ENCODE assay signal across 25 mouse cellular contexts in genomic region chr13:45499391-45499790, GRCm38 (mm10). TPM values are rescaled to one million over a fixed set of nuclear protein-coding genes. Genes with fewer than 3 reads are reported as not detected.
DNase-seq lines count a peak whose midpoint lies in the region; ATAC-seq and TF ChIP-seq lines count a peak whose summit lies in the region.
"Had no signal": no experiment of that assay in that cellular context is flagged by ENCODE, and none has a peak within 500 bp of the region (broad histone marks: within the 10 kb centered on the region; RNA-seq: fewer than 3 reads in every experiment).

No protein-coding gene starts in this region.

- H3K9me3 ChIP-seq in heart, embryonic 13.5 days = no peaks in the 10 kb centered on the region
- H3K9me3 ChIP-seq in liver, embryonic 12.5 days (replicated peaks) = 0 out of 2 replicates have a peak, but pooled peaks cover 6% of the 10 kb centered on the region
- H3K9me3 ChIP-seq: hindbrain, embryonic 12.5 days; intestine, embryonic 15.5 days; limb, embryonic 13.5 days had no signal

- H3K4me1 ChIP-seq in heart, embryonic 13.5 days = peaks cover 19% of the 10 kb centered on the region
- peaks cover 67% of the 10 kb centered on the region for H3K4me1 ChIP-seq in liver, embryonic 12.5 days
- H3K4me1 ChIP-seq: embryonic facial prominence, embryonic 12.5 days; hindbrain, embryonic 12.5 days; intestine, embryonic 15.5 days; limb, embryonic 13.5 days had no signal

- H3K36me3 ChIP-seq in heart, embryonic 13.5 days = no peaks in the 10 kb centered on the region
- H3K36me3 ChIP-seq in liver, embryonic 12.5 days = no peaks in the 10 kb centered on the region
- H3K36me3 ChIP-seq: embryonic facial prominence, embryonic 12.5 days; G1E; hindbrain, embryonic 12.5 days; intestine, embryonic 15.5 days; limb, embryonic 13.5 days had no signal

- peak overlapping the region; percentile 91 for H3K27ac ChIP-seq in gastrocnemius, adult 2 months
- H3K27ac ChIP-seq in heart, embryonic 13.5 days (replicated peaks) = peak overlapping the region; percentile 79; the same call in 1 of the 2 replicates
- peak overlapping the region; percentile 69; the same call in 1 of the 2 replicates for H3K27ac ChIP-seq in liver, embryonic 12.5 days
- H3K27ac ChIP-seq: embryonic facial prominence, embryonic 12.5 days; hindbrain, embryonic 12.5 days; hindbrain, postnatal 0 days; intestine, embryonic 15.5 days; limb, embryonic 13.5 days; macrophage had no signal

- H3K4me3 ChIP-seq in gastrocnemius, adult 2 months = peak overlapping the region; percentile 65
- H3K4me3 ChIP-seq in heart, embryonic 13.5 days = no peak overlapping the region
- no peak overlapping the region for H3K4me3 ChIP-seq in liver, embryonic 12.5 days
- H3K4me3 ChIP-seq: embryonic facial prominence, embryonic 12.5 days; hindbrain, embryonic 12.5 days; intestine, embryonic 15.5 days; limb, embryonic 13.5 days had no signal

- H3K27me3 ChIP-seq in heart, embryonic 13.5 days (replicated peaks) = no peaks in the 10 kb centered on the region
- no peaks in the 10 kb centered on the region for H3K27me3 ChIP-seq in liver, embryonic 12.5 days (replicated peaks)
- H3K27me3 ChIP-seq: embryonic facial prominence, embryonic 12.5 days; hindbrain, embryonic 12.5 days; intestine, embryonic 15.5 days; limb, embryonic 13.5 days had no signal

- 73% methylated on average over 3 of the region's 3 CpGs for WGBS in heart, embryonic 13.5 days
- 78% methylated on average over 3 of the region's 3 CpGs for WGBS in liver, embryonic 12.5 days (ENCODE audit: insufficient replicate concordance)

- no peak for ATAC-seq in heart, embryonic 13.5 days (ENCODE audit: extremely low read depth, insufficient number of reproducible peaks, low FRiP score, low TSS enrichment)
- no peak for ATAC-seq in liver, embryonic 12.5 days
- ATAC-seq: forebrain, embryonic 14.5 days; hindbrain, postnatal 0 days; intestine, embryonic 15.5 days had no signal

- no peak overlapping the region for H3K9ac ChIP-seq in heart, embryonic 13.5 days
- 0 out of 2 replicates have a peak overlapping the region, but pooled peaks have one; percentile 6 for H3K9ac ChIP-seq in liver, embryonic 12.5 days
- H3K9ac ChIP-seq: embryonic facial prominence, embryonic 12.5 days; hindbrain, embryonic 12.5 days; intestine, embryonic 15.5 days; limb, embryonic 13.5 days had no signal

- H3K4me2 ChIP-seq in heart, embryonic 13.5 days = no peak overlapping the region; the same call in 1 of the 2 replicates
- 0 out of 2 replicates have a peak overlapping the region, but pooled peaks have one; percentile 28 for H3K4me2 ChIP-seq in liver, embryonic 12.5 days
- H3K4me2 ChIP-seq: embryonic facial prominence, embryonic 12.5 days; hindbrain, embryonic 12.5 days; intestine, embryonic 15.5 days; limb, embryonic 13.5 days had no signal

- intact Hi-C loops in gastrocnemius, adult 2 months (cut with DNase I) = no loop called here

- peak; percentile 35 for DNase-seq in gastrocnemius, adult 2 months
- no peak for DNase-seq in gastrocnemius, postnatal 10 days
- DNase-seq in heart, adult 18-20 months = no peak
- no peak for DNase-seq in liver
- peak; percentile 53 for DNase-seq in skeletal muscle tissue, adult 2 months (ENCODE audit: low read depth, low spot score)
- DNase-seq: adrenal gland, postnatal 14 days; cerebellum, adult 11-12 months; cerebellum, adult 9-11 months; embryo, embryonic 11 days; kidney, adult 2 months; kidney, postnatal 36 days; lung, adult 2 months; lung, postnatal 10 days; midbrain, embryonic 14.5 days; thymus, postnatal 4 days had no signal

- no peak for TF ChIP-seq CTCF in gastrocnemius, adult 2 months (IDR thresholded peaks at IDR 0.05)

RNA-seq across cellular contexts. Expression of gene Gmpr, which starts 7.9 kb away (rescaled TPM):
- 100 to 1,000 TPM; 152 to 185 TPM for total RNA-seq in gastrocnemius, adult 2 months (2021)
- 100 to 1,000 TPM; 163 to 170 TPM for total RNA-seq in gastrocnemius, postnatal 10 days (2021)
- polyA plus RNA-seq in heart, embryonic 13.5 days (2015; fragmentation: Nextera tagmentation; extraction: Ambion mirVana) = 179 and 199 TPM in 2 replicates
- 100 to 1,000 TPM; 149 to 156 TPM for total RNA-seq in heart, adult 18-20 months (2021)
- 364 and 366 TPM in 2 replicates for polyA plus RNA-seq in liver, embryonic 12.5 days (2016; fragmentation: Nextera tagmentation; extraction: Ambion mirVana)

Comparison
In these comparisons a context has a peak if more than half of its experiments do, and no peak if none do; other contexts are left out.
1. DNase-seq: peak in gastrocnemius, adult 2 months (single experiment) and skeletal muscle tissue, adult 2 months (single experiment); none in gastrocnemius, postnatal 10 days (single experiment), heart, adult 18-20 months (0 of 2) and liver (single experiment).
2. Peak in every context shown above with its lines, with median percentiles within 50 percentile points of each other: H3K27ac ChIP-seq.